Mouse (Mus musculus) kidney, adult 2 months (tissue): ENCODE results near the gene Gm37240.

Experiments used
- CTCF ChIP-seq: fragments of 200-500 bp; conservative IDR thresholded peaks from 2 replicates; pipeline ENCODE4 v1.5.1; 2011; ENCODE audit warnings: low read depth, mild to moderate bottlenecking, control low read depth, low read length, moderate library complexity, mixed read lengths; ENCODE audit not compliant: insufficient read depth, insufficient read length
- POLR2A ChIP-seq: fragments of 200-500 bp; IDR thresholded peaks from one replicate; pipeline ENCODE4 v1.6.1; 2011; ENCODE audit warnings: low read depth, low read length, control low read depth

DNA sequence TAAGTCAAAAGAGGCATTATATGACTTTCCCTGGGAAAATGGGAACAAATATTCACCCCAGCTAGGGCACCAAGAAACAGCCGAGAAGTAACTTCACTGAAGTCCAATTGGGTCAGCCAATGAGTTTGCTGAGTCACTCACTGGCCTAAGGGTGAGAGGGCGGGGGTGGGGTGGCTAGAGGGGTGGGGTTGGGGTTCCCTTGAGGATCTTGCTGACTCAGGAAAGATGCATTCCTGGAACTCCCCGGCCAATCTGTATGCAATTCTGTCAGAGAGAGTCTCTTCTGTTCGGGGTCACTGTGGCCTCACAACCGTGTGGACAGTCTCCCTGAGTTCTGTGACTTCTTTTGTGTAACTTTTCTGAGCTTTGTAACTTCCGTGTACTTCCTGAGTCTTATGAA lies 635.7 kb downstream of the Gm37240 start:
- no peak for TF ChIP-seq CTCF
- no peak for TF ChIP-seq POLR2A
